ENCODE assay signal across 20 mouse cellular contexts in the genomic region with DNA sequence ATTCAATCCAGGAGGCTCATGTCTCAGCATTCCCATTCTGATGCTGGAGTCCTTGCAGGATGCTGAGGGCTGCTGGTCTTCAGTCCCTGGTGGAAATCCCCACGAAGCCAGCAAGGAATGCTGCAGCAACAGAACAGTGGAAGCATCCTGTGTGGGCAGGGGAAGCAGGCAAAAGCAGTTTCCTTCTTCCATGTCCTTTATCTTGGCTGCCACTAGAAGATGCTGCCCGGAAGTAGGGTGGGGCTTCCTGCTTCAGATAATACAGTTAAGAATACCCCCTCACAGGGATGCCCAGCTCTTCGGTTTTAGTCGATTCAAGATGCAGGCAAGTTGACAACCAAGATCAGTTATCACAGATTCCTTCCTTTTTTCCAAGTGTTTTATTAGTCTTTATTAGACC.
DNase-seq lines count a peak whose midpoint lies in the region; ATAC-seq lines count a peak whose summit lies in the region.
"Had no signal": no experiment of that assay in that cellular context is flagged by ENCODE, and none has a peak within 500 bp of the region (broad histone marks: within the 10 kb centered on the region; RNA-seq: fewer than 3 reads in every experiment).

No protein-coding gene starts in this region.

- H3K4me1 ChIP-seq in kidney, embryonic 15.5 days = peaks cover 7% of the 10 kb centered on the region; the same call in 1 of the 2 replicates
- peaks cover 6% of the 10 kb centered on the region; the same call in 1 of the 2 replicates for H3K4me1 ChIP-seq in kidney, embryonic 16.5 days (ENCODE audit: insufficient read depth, low read length)
- no peaks in the 10 kb centered on the region for H3K4me1 ChIP-seq in neural tube, embryonic 15.5 days
- peaks cover 4% of the 10 kb centered on the region; the same call in 1 of the 2 replicates for H3K4me1 ChIP-seq in intestine, embryonic 16.5 days (ENCODE audit: control insufficient read depth, insufficient read depth, low read length)
- H3K4me1 ChIP-seq: forebrain, embryonic 15.5 days had no signal

- H3K9me3 ChIP-seq in kidney, embryonic 15.5 days (replicated peaks) = no peaks in the 10 kb centered on the region
- H3K9me3 ChIP-seq in kidney, embryonic 16.5 days (ENCODE audit: low read length) = no peaks in the 10 kb centered on the region
- no peaks in the 10 kb centered on the region for H3K9me3 ChIP-seq in neural tube, embryonic 15.5 days (replicated peaks)
- H3K9me3 ChIP-seq in intestine, embryonic 16.5 days (ENCODE audit: control insufficient read depth, low read length) = no peaks in the 10 kb centered on the region
- H3K9me3 ChIP-seq: embryonic facial prominence, embryonic 12.5 days; forebrain, embryonic 15.5 days; heart, embryonic 13.5 days had no signal

- H3K4me3 ChIP-seq in kidney, embryonic 15.5 days (replicated peaks) = no peak overlapping the region
- H3K4me3 ChIP-seq in kidney, embryonic 16.5 days (ENCODE audit: low read length) = no peak overlapping the region
- no peak overlapping the region for H3K4me3 ChIP-seq in neural tube, embryonic 15.5 days (replicated peaks)
- H3K4me3 ChIP-seq in intestine, embryonic 16.5 days (ENCODE audit: low read length) = no peak overlapping the region
- H3K4me3 ChIP-seq: embryonic facial prominence, embryonic 12.5 days; forebrain, embryonic 15.5 days; heart, embryonic 13.5 days had no signal

- H3K27ac ChIP-seq in kidney, embryonic 15.5 days = no peak overlapping the region
- H3K27ac ChIP-seq in kidney, embryonic 16.5 days (ENCODE audit: low read length) = no peak overlapping the region
- H3K27ac ChIP-seq in neural tube, embryonic 15.5 days (replicated peaks) = no peak overlapping the region
- H3K27ac ChIP-seq in intestine, embryonic 16.5 days (ENCODE audit: low read length) = no peak overlapping the region
- H3K27ac ChIP-seq: embryonic facial prominence, embryonic 12.5 days; forebrain, embryonic 15.5 days; heart, embryonic 13.5 days had no signal

- ATAC-seq in kidney, embryonic 15.5 days (replicated peaks; ENCODE audit: low FRiP score) = no peak
- no peak for ATAC-seq in kidney, embryonic 16.5 days (ENCODE audit: low FRiP score, low TSS enrichment)
- no peak for ATAC-seq in neural tube, embryonic 15.5 days (ENCODE audit: low FRiP score)
- ATAC-seq in intestine, embryonic 16.5 days = no peak
- ATAC-seq: activated CD4-positive, CD25-positive, alpha-beta regulatory T cell, adult 4 months; forebrain, embryonic 15.5 days; Patski had no signal

- no peaks in the 10 kb centered on the region for H3K27me3 ChIP-seq in kidney, embryonic 15.5 days
- H3K27me3 ChIP-seq in kidney, embryonic 16.5 days (ENCODE audit: insufficient read depth, low read length) = no peaks in the 10 kb centered on the region
- H3K27me3 ChIP-seq in neural tube, embryonic 15.5 days (replicated peaks) = no peaks in the 10 kb centered on the region
- no peaks in the 10 kb centered on the region for H3K27me3 ChIP-seq in intestine, embryonic 16.5 days (replicated peaks; ENCODE audit: control insufficient read depth, insufficient read depth, low read length)
- H3K27me3 ChIP-seq: embryonic facial prominence, embryonic 12.5 days; forebrain, embryonic 15.5 days; heart, embryonic 13.5 days; Patski had no signal

- DNase-seq in kidney, adult 11 months = peak; percentile 21
- peak; percentile 43 for DNase-seq in kidney, postnatal 10 days
- DNase-seq in kidney, postnatal 36 days = peak; percentile 26 to 39
- DNase-seq in lung, postnatal 36 days = peak; percentile 35
- DNase-seq: adrenal gland, adult 8-10 months; cerebellum, adult 11-12 months; cerebellum, adult 9-10 months; cerebellum, postnatal 25 days; gastrocnemius, postnatal 36 days; heart, adult 11 months; heart, postnatal 36 days had no signal

- H3K9ac ChIP-seq in kidney, embryonic 15.5 days = no peak overlapping the region
- H3K9ac ChIP-seq in kidney, embryonic 16.5 days (replicated peaks; ENCODE audit: low read length) = no peak overlapping the region
- no peak overlapping the region for H3K9ac ChIP-seq in neural tube, embryonic 15.5 days (replicated peaks)
- no peak overlapping the region for H3K9ac ChIP-seq in intestine, embryonic 16.5 days (ENCODE audit: low read depth, low read length)
- H3K9ac ChIP-seq: embryonic facial prominence, embryonic 12.5 days; forebrain, embryonic 15.5 days; heart, embryonic 13.5 days had no signal

- H3K4me2 ChIP-seq in kidney, embryonic 15.5 days = no peak overlapping the region
- H3K4me2 ChIP-seq in kidney, embryonic 16.5 days (replicated peaks; ENCODE audit: low read depth, low read length) = no peak overlapping the region
- no peak overlapping the region for H3K4me2 ChIP-seq in neural tube, embryonic 15.5 days
- H3K4me2 ChIP-seq in intestine, embryonic 16.5 days (ENCODE audit: low read depth, low read length) = no peak overlapping the region
- H3K4me2 ChIP-seq: embryonic facial prominence, embryonic 12.5 days; forebrain, embryonic 15.5 days; heart, embryonic 13.5 days had no signal

- WGBS in kidney, embryonic 15.5 days = 79% methylated on average over 4 of the region's 4 CpGs
- WGBS in kidney, embryonic 16.5 days = 78% methylated on average over 4 of the region's 4 CpGs
- 77% methylated on average over 4 of the region's 4 CpGs for WGBS in neural tube, embryonic 15.5 days
- 78% methylated on average over 4 of the region's 4 CpGs for WGBS in intestine, embryonic 16.5 days

- H3K36me3 ChIP-seq in kidney, embryonic 15.5 days = no peaks in the 10 kb centered on the region
- no peaks in the 10 kb centered on the region for H3K36me3 ChIP-seq in kidney, embryonic 16.5 days (ENCODE audit: insufficient read depth, low read length)
- H3K36me3 ChIP-seq in neural tube, embryonic 15.5 days = no peaks in the 10 kb centered on the region
- H3K36me3 ChIP-seq in intestine, embryonic 16.5 days (ENCODE audit: control insufficient read depth, insufficient read depth, low read length) = no peaks in the 10 kb centered on the region
- H3K36me3 ChIP-seq: embryonic facial prominence, embryonic 12.5 days; forebrain, embryonic 15.5 days; heart, embryonic 13.5 days had no signal
